Mouse (Mus musculus) hindbrain, postnatal 0 days (tissue): Measurements from ENCODE around the gene Paqr7. TPM values are rescaled to one million over a fixed set of nuclear protein-coding genes. Genes with fewer than 3 reads are reported as not detected.
A peak's percentile ranks its signal among the peaks of the same experiment; 100 is the strongest.

ENCODE experiments used
- ATAC-seq: fragments of 200-750 bp; cut with Nextera tagmentation; 2 replicates; pipeline ENCODE4 v1.8.0; 2017; ENCODE audit warnings: mild to moderate bottlenecking, moderate TSS enrichment, moderate library complexity
- DNase-seq: peaks from one replicate; pipeline ENCODE4 v3.0.0-alpha.2; 2015; ENCODE audit warnings: low spot score
- H3K27ac ChIP-seq: fragments of 300-500 bp; sonication (generic); 2 replicates; pipeline ENCODE4 v1.5.1; 2014; ENCODE audit warnings: mild to moderate bottlenecking
- H3K27me3 ChIP-seq: fragments of 300-500 bp; sonication (generic); 2 replicates; pipeline ENCODE4 v1.6.1; 2014; ENCODE audit warnings: low read length, mixed read lengths; ENCODE audit not compliant: insufficient read depth
- H3K36me3 ChIP-seq: fragments of 300-500 bp; sonication (generic); 2 replicates; pipeline ENCODE4 v1.6.1; 2014; ENCODE audit warnings: low read length, mixed read lengths; ENCODE audit not compliant: insufficient read depth
- H3K4me1 ChIP-seq: fragments of 300-500 bp; sonication (generic); 2 replicates; pipeline ENCODE4 v1.6.1; 2014; ENCODE audit warnings: antibody characterized with exemption, low read length, mixed read lengths; ENCODE audit not compliant: insufficient read depth
- H3K4me2 ChIP-seq: fragments of 300-500 bp; sonication (generic); 2 replicates; pipeline ENCODE4 v1.6.1; 2014; ENCODE audit warnings: low read depth, mild to moderate bottlenecking, low read length, moderate library complexity, mixed read lengths
- H3K4me3 ChIP-seq: fragments of 300-500 bp; sonication (generic); 2 replicates; pipeline ENCODE4 v1.5.1; 2014; ENCODE audit warnings: low read length
- H3K9ac ChIP-seq: fragments of 300-500 bp; sonication (generic); replicated peaks from 2 replicates; pipeline ENCODE4 v1.6.1; 2014; ENCODE audit warnings: mild to moderate bottlenecking, low read length, moderate library complexity, mixed read lengths
- H3K9me3 ChIP-seq: fragments of 300-500 bp; sonication (generic); 2 replicates; pipeline ENCODE4 v1.6.1; 2016; ENCODE audit warnings: low read length, mixed read lengths
- CTCF ChIP-seq: IDR thresholded peaks from 2 replicates; pipeline ENCODE4 v1.5.1; 2016; ENCODE audit warnings: antibody characterized with exemption, control low read depth, low read depth
- WGBS: fragments of 180-500 bp; shearing (Covaris S2); extraction: QIAGEN DNeasy Blood & Tissue Kit; methylation state at CpG from one replicate; pipeline ENCODE4 v1.1.7; 2014; 5-methylcytosine and 5-hydroxymethylcytosine counted together
- polyA plus RNA-seq: library from polyadenylated mRNA; unstranded; fragments of >200 nt; fragmentation: Nextera tagmentation; extraction: Ambion mirVana; gene quantifications from 2 replicates; pipeline ENCODE4 v1.2.1, GENCODE M21; 2015
- total RNA-seq: library from RNA; depleted of rRNA; stranded (reverse); fragments of >200 nt; gene quantifications from 2 replicates; pipeline ENCODE4 v1.2.3, GENCODE M21; 2014

Gene Paqr7
- total and polyA plus RNA-seq, 2 experiments from 2014 or later = 41.1 to 142 TPM

- 48% methylated on average over 6 of the region's 6 CpGs for WGBS
- Histone ChIP-seq H3K4me2 (no peak overlapping the region), H3K4me3 (no peak overlapping the region), H3K27ac (no peak overlapping the region), H3K4me1 (peaks cover 9% of the 10 kb centered on the region; the same call in 1 of the 2 replicates), H3K27me3 (no peaks in the 10 kb centered on the region), H3K9ac (no peak overlapping the region), H3K9me3 (no peaks in the 10 kb centered on the region), H3K36me3 (no peaks in the 10 kb centered on the region)
- TF ChIP-seq CTCF = no peak
- DNase-seq (no peak), ATAC-seq (no peak)
Measured at GRCm38 (mm10) chr4:134455310-134455709, 41.2 kb upstream of the Paqr7 start.

- no peak overlapping the region for H3K27ac ChIP-seq
- no peak overlapping the region for H3K9ac ChIP-seq
- no peak overlapping the region for H3K4me3 ChIP-seq
- TF ChIP-seq CTCF = no peak
- DNase-seq (no peak), ATAC-seq (no peak)
- no peaks in the 10 kb centered on the region for H3K4me1 ChIP-seq
- no peaks in the 10 kb centered on the region for H3K36me3 ChIP-seq
- WGBS = 61% methylated on average over 7 of the region's 7 CpGs
- H3K4me2 ChIP-seq = no peak overlapping the region
- H3K9me3 ChIP-seq = no peaks in the 10 kb centered on the region
- no peaks in the 10 kb centered on the region for H3K27me3 ChIP-seq
Measured at GRCm38 (mm10) chr4:134457130-134457825, 39.2 kb upstream of the Paqr7 start.

GRCm38 (mm10) chr4:134458856-134459255 is 37.6 kb upstream of the Paqr7 start:
- ATAC-seq (no peak), DNase-seq (no peak)
- no peaks in the 10 kb centered on the region for H3K4me1 ChIP-seq
- H3K36me3 ChIP-seq = no peaks in the 10 kb centered on the region
- 71% methylated on average over 5 of the region's 5 CpGs for whole genome bisulfite sequencing
- H3K27ac ChIP-seq = no peak overlapping the region
- no peak overlapping the region for H3K4me3 ChIP-seq
- H3K27me3 ChIP-seq = no peaks in the 10 kb centered on the region
- no peak overlapping the region for H3K4me2 ChIP-seq
- no peaks in the 10 kb centered on the region for H3K9me3 ChIP-seq
- no peak overlapping the region for H3K9ac ChIP-seq
- TF ChIP-seq CTCF = no peak

- DNase-seq (no peak), ATAC-seq (no peak)
- no peaks in the 10 kb centered on the region for H3K9me3 ChIP-seq
- H3K9ac ChIP-seq = no peak overlapping the region
- H3K4me3 ChIP-seq = no peak overlapping the region
- TF ChIP-seq CTCF = no peak
- H3K36me3 ChIP-seq = no peaks in the 10 kb centered on the region
- H3K27me3 ChIP-seq = no peaks in the 10 kb centered on the region
- 80% methylated on average over 10 of the region's 10 CpGs for WGBS
- no peak overlapping the region for H3K27ac ChIP-seq
- H3K4me2 ChIP-seq = no peak overlapping the region
- no peaks in the 10 kb centered on the region for H3K4me1 ChIP-seq
Measured at GRCm38 (mm10) chr4:134460277-134460676, 36.2 kb upstream of the Paqr7 start.

GRCm38 (mm10) chr4:134461252-134461651 is 35.2 kb upstream of the Paqr7 start:
- TF ChIP-seq CTCF = no peak
- Histone ChIP-seq H3K27ac (no peak overlapping the region), H3K27me3 (no peaks in the 10 kb centered on the region), H3K36me3 (no peaks in the 10 kb centered on the region), H3K4me3 (no peak overlapping the region), H3K4me2 (no peak overlapping the region), H3K9ac (no peak overlapping the region), H3K9me3 (no peaks in the 10 kb centered on the region), H3K4me1 (no peaks in the 10 kb centered on the region)
- no peak for DNase-seq
- WGBS = 84% methylated on average over 5 of the region's 5 CpGs
- ATAC-seq = no peak

GRCm38 (mm10) chr4:134465789-134466188 is 30.7 kb upstream of the Paqr7 start:
- Histone ChIP-seq H3K27ac (peak overlapping the region; percentile 98), H3K36me3 (0 out of 2 replicates have a peak, but pooled peaks cover under 1% of the 10 kb centered on the region), H3K4me3 (no peak overlapping the region), H3K9me3 (no peaks in the 10 kb centered on the region), H3K9ac (0 out of 2 replicates have a peak overlapping the region, but pooled peaks have one; percentile 10), H3K27me3 (no peaks in the 10 kb centered on the region), H3K4me1 (peaks cover 3% of the 10 kb centered on the region; the same call in 1 of the 2 replicates), H3K4me2 (no peak overlapping the region)
- 36% methylated on average over 12 of the region's 12 CpGs for WGBS
- peak; percentile 53 for DNase-seq
- no peak for ATAC-seq
- no peak for TF ChIP-seq CTCF
